ENCODE assay signal across 25 mouse cellular contexts in the genomic region with DNA sequence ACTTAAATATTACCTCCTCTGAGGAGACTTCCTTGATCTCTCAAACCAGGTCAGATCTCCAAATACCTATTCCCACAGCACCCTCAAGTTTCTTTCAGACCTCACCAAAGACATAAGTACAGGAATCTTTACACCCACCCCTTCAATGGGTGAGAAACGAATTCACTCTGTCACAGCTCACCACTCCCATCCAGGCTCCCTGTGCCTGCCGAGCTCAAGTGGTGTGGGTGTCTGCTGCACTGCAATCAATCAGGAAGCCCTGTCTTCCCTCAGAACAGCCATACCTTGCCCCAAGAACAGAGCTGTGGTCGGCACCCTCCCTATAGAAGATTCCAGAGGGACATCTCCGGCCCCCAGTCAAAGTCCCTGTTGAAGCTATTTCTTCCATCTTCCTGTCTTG.
"Had no signal": no experiment of that assay in that cellular context is flagged by ENCODE, and none has a peak within 500 bp of the region (broad histone marks: within the 10 kb centered on the region; RNA-seq: fewer than 3 reads in every experiment).

No protein-coding gene starts in this region.

- H3K36me3 ChIP-seq: heart, embryonic 10.5 days; heart, embryonic 12.5 days; hindbrain, embryonic 10.5 days; hindbrain, embryonic 12.5 days; intestine, embryonic 15.5 days; limb, embryonic 13.5 days; limb, embryonic 15.5 days; liver, embryonic 12.5 days had no signal

- H3K27me3 ChIP-seq: hindbrain, embryonic 12.5 days; intestine, embryonic 15.5 days; limb, embryonic 15.5 days had no signal

- H3K4me1 ChIP-seq: heart, embryonic 12.5 days; hindbrain, embryonic 12.5 days; intestine, embryonic 15.5 days; limb, embryonic 13.5 days; limb, embryonic 15.5 days; liver, embryonic 12.5 days had no signal

- DNase-seq: gastrocnemius, adult 2 months; gastrocnemius, postnatal 10 days; gastrocnemius, postnatal 25 days; heart, adult 18-20 months; heart, postnatal 10 days; heart, postnatal 4 days; kidney, adult 18-20 months; kidney, adult 8-10 months; kidney, postnatal 14 days; kidney, postnatal 36 days; layer of hippocampus, adult 9-11 months; layer of hippocampus, postnatal 36 days; left cerebral cortex, postnatal 4 days had no signal

- H3K4me3 ChIP-seq: gastrocnemius, adult 2 months; heart, embryonic 10.5 days; heart, embryonic 12.5 days; hindbrain, embryonic 10.5 days; hindbrain, embryonic 12.5 days; intestine, embryonic 15.5 days; limb, embryonic 13.5 days; limb, embryonic 15.5 days; liver, embryonic 12.5 days had no signal

- H3K9me3 ChIP-seq: heart, embryonic 10.5 days; heart, embryonic 12.5 days; hindbrain, embryonic 10.5 days; hindbrain, embryonic 12.5 days; intestine, embryonic 15.5 days; limb, embryonic 13.5 days; limb, embryonic 15.5 days; liver, embryonic 12.5 days had no signal

- H3K4me2 ChIP-seq: heart, embryonic 12.5 days; hindbrain, embryonic 12.5 days; hindbrain, embryonic 14.5 days; intestine, embryonic 15.5 days; limb, embryonic 13.5 days; limb, embryonic 15.5 days; liver, embryonic 12.5 days had no signal

- ATAC-seq: hindbrain, embryonic 16.5 days; inflammation-experienced regulatory T-cells, adult 6 months; intestine, embryonic 15.5 days; intestine, postnatal 0 days; liver, embryonic 12.5 days had no signal

- H3K27ac ChIP-seq: gastrocnemius, adult 2 months; heart, embryonic 10.5 days; hindbrain, embryonic 10.5 days; hindbrain, embryonic 12.5 days; hindbrain, embryonic 14.5 days; intestine, embryonic 15.5 days; limb, embryonic 13.5 days; limb, embryonic 15.5 days; liver, embryonic 12.5 days had no signal

- H3K9ac ChIP-seq: heart, embryonic 12.5 days; hindbrain, embryonic 12.5 days; hindbrain, embryonic 14.5 days; intestine, embryonic 15.5 days; limb, embryonic 13.5 days; limb, embryonic 15.5 days; liver, embryonic 12.5 days had no signal
